Mouse (Mus musculus): Measurements from ENCODE around the gene Dlgap4. TPM values are rescaled to one million over a fixed set of nuclear protein-coding genes. Genes with fewer than 3 reads are reported as not detected.

Gene Dlgap4
- polyA plus RNA-seq, 1 experiment = 116 TPM

DNA sequence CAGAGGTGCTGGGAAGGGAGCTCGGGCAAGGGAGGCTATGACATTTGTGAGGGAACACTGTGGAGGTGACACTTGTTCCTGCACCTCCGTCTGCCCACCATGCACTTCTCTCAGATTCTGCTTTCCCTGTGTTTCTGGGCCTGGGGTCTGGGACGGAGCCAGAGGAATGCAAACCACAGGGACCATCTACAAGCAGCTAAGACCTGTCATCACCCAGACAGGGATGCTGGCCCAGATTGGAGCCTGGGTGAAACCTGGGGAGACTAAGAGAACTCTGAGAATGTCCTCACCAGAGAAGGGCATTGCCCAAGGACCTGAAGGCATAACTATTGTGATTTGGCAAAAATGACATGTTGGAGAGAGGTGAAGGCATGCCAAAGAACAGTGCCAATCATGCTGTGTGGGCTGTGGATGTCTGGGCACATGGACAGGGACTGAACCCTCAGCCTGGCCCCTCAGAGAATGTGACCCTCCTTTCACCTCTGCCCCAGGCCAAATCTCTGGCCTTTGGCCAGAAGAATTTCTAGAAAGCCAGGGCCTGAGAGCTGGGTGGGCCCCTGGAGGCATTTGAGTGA, 122.3 kb downstream of the Dlgap4 start:
- no peak for TF ChIP-seq CTCF (IDR thresholded peaks at IDR 0.05; ENCODE audit: insufficient read depth, low read length)
- TF ChIP-seq POLR2A (IDR thresholded peaks at IDR 0.05; ENCODE audit: borderline replicate concordance, extremely low read depth, low read depth, low read length) = no peak
- peaks cover 26% of the 10 kb centered on the region for H3K4me1 ChIP-seq (ENCODE audit: control insufficient read depth, insufficient read depth, low read length)
- no peak overlapping the region for H3K4me3 ChIP-seq (replicated peaks; ENCODE audit: extremely low read depth, low read depth, low read length)
- no peak for DNase-seq
- 78% methylated on average over 3 of the region's 3 CpGs for WGBS

DNA sequence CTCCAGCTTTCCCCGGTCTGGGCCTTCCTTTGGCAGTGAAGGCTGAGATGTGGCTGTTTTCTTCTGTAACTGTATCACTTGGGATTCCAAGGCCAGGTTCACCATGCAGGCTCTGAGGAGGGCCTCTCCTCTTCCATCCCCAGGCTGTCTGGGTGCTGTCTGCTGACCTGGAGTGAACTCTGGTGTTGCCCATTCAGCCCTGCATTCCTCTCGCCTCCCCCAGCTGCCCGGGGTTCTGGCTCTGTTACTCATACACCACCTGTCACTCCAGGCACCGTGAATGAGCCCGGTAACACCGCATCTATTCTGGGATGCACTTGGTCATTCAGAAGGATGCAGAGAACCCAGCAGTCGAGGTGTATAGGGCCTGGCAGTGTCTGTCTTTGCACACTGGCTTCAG, 123.3 kb downstream of the Dlgap4 start:
- DNase-seq = no peak
- Histone ChIP-seq H3K4me3 (replicated peaks; ENCODE audit: extremely low read depth, low read depth, low read length) (no peak overlapping the region), H3K4me1 (ENCODE audit: control insufficient read depth, insufficient read depth, low read length) (peaks cover 30% of the 10 kb centered on the region)
- 33% methylated on average over 7 of the region's 7 CpGs for WGBS
- TF ChIP-seq CTCF (IDR thresholded peaks at IDR 0.05; ENCODE audit: insufficient read depth, low read length) (no peak), POLR2A (IDR thresholded peaks at IDR 0.05; ENCODE audit: borderline replicate concordance, extremely low read depth, low read depth, low read length) (no peak)

DNA sequence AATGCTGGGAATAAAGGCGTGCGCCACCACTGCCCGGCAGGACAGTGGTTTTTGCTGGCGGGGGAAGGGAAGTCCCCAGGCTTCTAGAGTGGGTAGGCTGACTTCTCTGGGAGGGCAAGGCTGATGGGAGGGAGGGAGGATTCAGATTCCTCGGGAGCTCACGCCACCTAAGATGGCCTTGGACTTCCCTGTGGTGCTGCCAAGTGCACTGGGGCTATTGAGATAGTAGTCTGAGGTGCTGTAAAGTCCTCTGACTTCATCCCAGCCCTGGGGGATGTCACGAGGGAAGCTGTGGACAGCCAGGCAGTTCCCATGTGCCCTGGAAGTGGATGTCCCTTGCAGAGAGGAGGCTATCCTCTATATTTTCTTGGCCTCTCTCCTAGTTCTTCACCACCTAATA, 124.5 kb downstream of the Dlgap4 start:
- no peak for DNase-seq
- 51% methylated on average over 7 of the region's 7 CpGs for WGBS
- TF ChIP-seq CTCF (IDR thresholded peaks at IDR 0.05; ENCODE audit: insufficient read depth, low read length) (no peak), POLR2A (IDR thresholded peaks at IDR 0.05; ENCODE audit: borderline replicate concordance, extremely low read depth, low read depth, low read length) (no peak)
- Histone ChIP-seq H3K4me3 (replicated peaks; ENCODE audit: extremely low read depth, low read depth, low read length) (no peak overlapping the region), H3K4me1 (ENCODE audit: control insufficient read depth, insufficient read depth, low read length) (peaks cover 28% of the 10 kb centered on the region)

DNA sequence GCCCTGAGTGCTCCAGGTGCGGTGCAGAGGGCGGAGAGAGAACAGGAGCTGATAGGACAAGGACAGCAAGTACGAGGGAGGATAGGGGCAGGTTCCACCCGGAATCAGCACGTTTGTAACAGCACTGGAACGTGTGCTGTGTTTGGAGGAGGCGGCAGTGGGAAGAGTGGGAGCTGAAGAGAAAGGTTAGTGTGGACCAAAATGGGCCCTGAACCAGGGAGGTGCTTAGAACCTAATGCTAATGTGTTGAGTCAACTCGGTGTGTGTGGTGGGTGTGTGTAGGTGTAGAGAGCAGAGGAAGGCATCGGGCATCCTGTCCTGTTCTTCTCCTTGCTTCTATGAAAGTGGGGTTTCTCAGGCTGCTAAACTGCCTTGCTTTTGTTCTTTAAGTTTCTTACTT, 127.8 kb downstream of the Dlgap4 start:
- no peak for TF ChIP-seq CTCF (IDR thresholded peaks at IDR 0.05; ENCODE audit: insufficient read depth, low read length)
- TF ChIP-seq POLR2A (IDR thresholded peaks at IDR 0.05; ENCODE audit: borderline replicate concordance, extremely low read depth, low read depth, low read length) = no peak
- DNase-seq = no peak
- Histone ChIP-seq H3K4me1 (ENCODE audit: control insufficient read depth, insufficient read depth, low read length) (peaks cover 25% of the 10 kb centered on the region), H3K4me3 (replicated peaks; ENCODE audit: extremely low read depth, low read depth, low read length) (no peak overlapping the region)
- 60% methylated on average over 9 of the region's 9 CpGs for WGBS

DNA sequence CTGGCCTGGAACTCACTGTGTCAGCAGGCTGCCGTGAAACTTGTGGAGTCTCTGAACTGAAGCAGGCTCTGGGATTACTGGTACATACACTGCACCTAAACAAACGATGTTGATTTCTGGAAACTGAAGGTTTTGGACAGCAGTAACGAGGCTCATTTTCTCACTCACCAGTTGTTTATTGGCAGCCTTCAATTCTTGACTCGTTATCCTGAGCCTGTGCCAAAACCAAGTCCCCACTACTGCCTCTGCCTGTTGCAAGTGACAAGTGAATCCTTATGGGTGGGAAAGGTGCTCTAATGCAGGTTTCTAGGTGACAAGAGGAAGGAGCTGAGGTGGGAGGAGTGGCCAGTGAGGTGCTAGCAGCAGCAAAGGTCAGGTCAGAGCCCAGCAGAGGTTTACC, 128.5 kb downstream of the Dlgap4 start:
- DNase-seq = no peak
- Histone ChIP-seq H3K4me3 (replicated peaks; ENCODE audit: extremely low read depth, low read depth, low read length) (no peak overlapping the region), H3K4me1 (ENCODE audit: control insufficient read depth, insufficient read depth, low read length) (peaks cover 19% of the 10 kb centered on the region)
- no peak for TF ChIP-seq POLR2A (IDR thresholded peaks at IDR 0.05; ENCODE audit: borderline replicate concordance, extremely low read depth, low read depth, low read length)
- TF ChIP-seq CTCF (IDR thresholded peaks at IDR 0.05; ENCODE audit: insufficient read depth, low read length) = no peak
- WGBS = 26% methylated on average over 4 of the region's 4 CpGs

DNA sequence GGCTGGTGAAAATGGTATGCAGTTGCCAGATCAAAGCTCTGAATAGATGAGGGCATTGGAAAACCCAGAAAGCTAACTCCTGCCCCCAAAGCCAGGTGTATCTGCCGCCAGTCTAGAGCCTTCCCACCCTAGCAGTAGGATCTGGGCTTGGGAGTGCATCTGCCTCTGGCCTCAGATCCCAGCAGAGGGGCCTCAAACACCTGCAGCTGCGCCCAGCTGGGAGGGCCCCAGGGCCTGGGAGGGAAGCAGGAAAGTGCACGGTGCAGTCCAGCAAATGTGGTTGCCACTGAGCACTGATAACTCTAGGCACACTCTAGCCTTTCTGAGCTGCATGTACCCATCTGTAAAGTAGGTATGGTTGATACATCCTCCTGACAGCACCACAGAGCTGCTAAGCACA, 129.7 kb downstream of the Dlgap4 start:
- TF ChIP-seq POLR2A (IDR thresholded peaks at IDR 0.05; ENCODE audit: borderline replicate concordance, extremely low read depth, low read depth, low read length) = no peak
- TF ChIP-seq CTCF (IDR thresholded peaks at IDR 0.05; ENCODE audit: insufficient read depth, low read length) = no peak
- DNase-seq = no peak
- Histone ChIP-seq H3K4me3 (replicated peaks; ENCODE audit: extremely low read depth, low read depth, low read length) (no peak overlapping the region), H3K4me1 (ENCODE audit: control insufficient read depth, insufficient read depth, low read length) (peaks cover 13% of the 10 kb centered on the region)
- 73% methylated on average over 3 of the region's 3 CpGs for WGBS

DNA sequence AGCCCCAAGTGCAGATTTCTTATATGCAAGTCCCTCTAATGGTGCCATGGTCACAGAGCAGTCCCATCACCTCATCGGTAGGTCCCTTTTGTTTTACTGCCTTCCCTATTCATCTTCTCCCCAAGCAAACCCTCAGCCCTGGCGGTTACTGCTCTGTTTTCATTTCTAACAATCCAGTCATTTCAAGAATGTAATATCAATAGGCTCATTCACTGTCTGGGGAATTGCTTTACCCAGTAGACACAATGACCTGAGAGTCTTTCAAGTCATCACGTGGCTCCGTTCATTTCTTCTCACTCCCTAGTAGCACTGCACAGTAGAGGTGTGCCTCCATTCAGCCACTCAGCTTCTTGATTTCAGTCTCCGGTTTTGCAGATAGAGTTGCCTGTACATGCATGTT, 130.9 kb downstream of the Dlgap4 start:
- Histone ChIP-seq H3K4me1 (ENCODE audit: control insufficient read depth, insufficient read depth, low read length) (peaks cover 13% of the 10 kb centered on the region), H3K4me3 (replicated peaks; ENCODE audit: extremely low read depth, low read depth, low read length) (no peak overlapping the region)
- 77% methylated on average over 5 of the region's 5 CpGs for WGBS
- no peak for DNase-seq
- TF ChIP-seq CTCF (IDR thresholded peaks at IDR 0.05; ENCODE audit: insufficient read depth, low read length) (no peak), POLR2A (IDR thresholded peaks at IDR 0.05; ENCODE audit: borderline replicate concordance, extremely low read depth, low read depth, low read length) (no peak)

DNA sequence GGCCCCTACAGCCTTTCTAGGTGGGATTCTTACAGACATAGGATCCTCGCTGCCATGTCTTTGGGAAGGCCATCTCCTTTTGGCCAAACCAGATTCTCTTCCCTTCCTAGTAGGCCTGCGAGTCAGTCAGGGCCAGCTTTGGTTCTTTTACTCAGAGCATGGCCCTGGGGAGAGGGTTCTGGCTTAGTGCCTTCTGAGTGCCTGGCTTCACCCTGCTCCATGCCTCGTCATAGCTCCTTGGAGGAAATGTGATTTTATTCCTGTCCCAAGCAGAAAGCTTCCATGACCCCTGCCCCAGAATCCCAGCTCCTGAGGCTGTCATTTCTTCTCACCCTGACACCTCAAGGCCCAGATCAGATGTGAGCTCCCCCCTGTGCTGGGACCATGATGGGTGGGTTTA, 133.8 kb downstream of the Dlgap4 start:
- Histone ChIP-seq H3K4me3 (replicated peaks; ENCODE audit: extremely low read depth, low read depth, low read length) (no peak overlapping the region), H3K4me1 (ENCODE audit: control insufficient read depth, insufficient read depth, low read length) (peaks cover under 1% of the 10 kb centered on the region; the same call in 1 of the 2 replicates)
- TF ChIP-seq CTCF (IDR thresholded peaks at IDR 0.05; ENCODE audit: insufficient read depth, low read length) = no peak
- TF ChIP-seq POLR2A (IDR thresholded peaks at IDR 0.05; ENCODE audit: borderline replicate concordance, extremely low read depth, low read depth, low read length) = no peak
- 80% methylated on average over 3 of the region's 3 CpGs for WGBS
- DNase-seq = no peak

DNA sequence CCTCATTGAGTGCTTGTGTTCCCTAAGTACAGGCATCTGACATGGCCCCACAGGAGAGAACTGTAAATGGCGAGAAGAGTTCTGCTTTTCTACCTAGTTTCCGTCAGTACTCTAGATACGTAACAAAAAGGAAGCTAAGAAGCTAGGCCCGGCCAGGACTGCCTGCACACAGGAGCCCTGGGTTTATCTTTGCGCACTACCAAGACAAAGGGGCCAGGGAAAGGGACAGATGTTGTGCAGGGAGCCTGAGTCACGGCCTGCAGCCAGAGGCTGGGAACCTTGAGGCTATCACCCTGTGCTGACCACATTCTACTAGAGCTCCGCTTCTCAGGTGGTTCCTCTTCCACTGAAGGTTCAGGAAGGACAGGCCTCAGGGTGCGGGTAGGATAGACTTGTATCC, 136.2 kb downstream of the Dlgap4 start:
- DNase-seq = no peak
- Histone ChIP-seq H3K4me1 (ENCODE audit: control insufficient read depth, insufficient read depth, low read length) (no peaks in the 10 kb centered on the region), H3K4me3 (replicated peaks; ENCODE audit: extremely low read depth, low read depth, low read length) (no peak overlapping the region)
- TF ChIP-seq CTCF (IDR thresholded peaks at IDR 0.05; ENCODE audit: insufficient read depth, low read length) (no peak), POLR2A (IDR thresholded peaks at IDR 0.05; ENCODE audit: borderline replicate concordance, extremely low read depth, low read depth, low read length) (no peak)
- WGBS = 89% methylated on average over 8 of the region's 8 CpGs

DNA sequence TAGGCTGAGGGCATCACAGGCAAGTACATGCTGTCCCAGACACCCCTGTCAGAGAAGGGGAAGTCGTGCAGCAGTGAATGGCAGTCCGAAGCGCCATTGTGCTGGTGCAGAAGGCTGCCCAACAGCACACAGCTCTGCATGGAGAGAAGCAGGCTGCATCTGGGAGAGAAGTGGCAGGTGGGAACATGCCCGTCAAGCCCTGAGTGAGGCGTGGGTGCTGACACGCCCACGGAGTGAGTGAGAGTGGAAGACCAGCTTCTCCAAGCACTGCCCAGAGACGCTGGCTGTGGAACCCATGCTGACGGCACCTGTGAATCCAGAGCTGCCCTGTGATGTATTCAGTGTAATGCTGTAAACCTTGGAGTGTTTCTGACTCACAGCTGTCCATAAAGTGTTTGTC, 143.4 kb downstream of the Dlgap4 start:
- 90% methylated on average over 9 of the region's 9 CpGs for WGBS
- no peak for DNase-seq

More for the DNA sequence above, 143.4 kb downstream of the Dlgap4 start:
- TF ChIP-seq CTCF (IDR thresholded peaks at IDR 0.05; ENCODE audit: insufficient read depth, low read length) (no peak), POLR2A (IDR thresholded peaks at IDR 0.05; ENCODE audit: borderline replicate concordance, extremely low read depth, low read depth, low read length) (no peak)
- Histone ChIP-seq H3K4me1 (ENCODE audit: control insufficient read depth, insufficient read depth, low read length) (no peaks in the 10 kb centered on the region), H3K4me3 (replicated peaks; ENCODE audit: extremely low read depth, low read depth, low read length) (no peak overlapping the region)

Data from lung, adult 2 months (tissue).